Mouse (Mus musculus) kidney, postnatal 25 days (tissue): ENCODE results near the gene Sec22b.

Source experiments
- DNase-seq, 2 experiments: peaks; one replicate each; pipeline ENCODE4 v3.0.0; 2021; ENCODE audit warnings: mixed read lengths in 2 of 2

The Sec22b gene

GRCm38 (mm10) chr3:97911093-97911492 lies 10.1 kb downstream of the Sec22b start:
- DNase-seq, result no peak

- no peak for DNase-seq
These were observed 14.1 kb downstream of the Sec22b start for GRCm38 (mm10) chr3:97915081-97915480.

DNA sequence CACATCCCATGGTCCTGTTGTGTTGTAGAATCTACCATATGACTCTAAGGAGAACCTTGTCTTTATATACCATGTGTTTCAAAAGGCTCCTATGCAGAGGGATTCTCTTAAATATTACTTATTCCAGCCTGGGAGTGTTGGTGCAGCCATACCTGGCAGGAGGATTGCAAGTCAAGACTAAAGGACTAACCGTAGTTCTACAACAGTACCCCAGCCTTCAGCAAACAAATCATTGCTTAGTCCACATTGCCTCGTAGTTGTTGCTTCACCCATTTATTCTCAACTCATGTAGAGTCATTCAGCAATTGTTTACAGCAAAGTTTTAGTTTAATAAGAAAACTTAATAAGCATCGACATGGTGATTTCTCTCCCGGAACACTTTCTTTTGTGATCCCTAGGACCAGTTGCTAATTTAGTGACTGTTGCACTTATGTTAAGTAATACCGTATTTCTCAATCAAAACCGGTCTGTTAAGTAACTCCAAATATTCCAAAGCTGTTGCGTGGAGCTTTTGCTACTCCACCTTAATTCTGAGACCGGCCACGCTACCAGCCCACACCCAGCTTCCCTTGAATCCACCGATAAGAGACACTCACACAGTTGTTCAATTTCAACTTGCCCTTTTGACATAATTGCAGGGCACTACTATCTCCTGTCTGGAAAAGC lies 18.0 kb downstream of the Sec22b start:
- DNase-seq, result no peak

- DNase-seq, result no peak
These were observed 24.3 kb downstream of the Sec22b start for GRCm38 (mm10) chr3:97925246-97925645.

GRCm38 (mm10) chr3:97927322-97927721 lies 26.3 kb downstream of the Sec22b start:
- no peak for DNase-seq

DNA sequence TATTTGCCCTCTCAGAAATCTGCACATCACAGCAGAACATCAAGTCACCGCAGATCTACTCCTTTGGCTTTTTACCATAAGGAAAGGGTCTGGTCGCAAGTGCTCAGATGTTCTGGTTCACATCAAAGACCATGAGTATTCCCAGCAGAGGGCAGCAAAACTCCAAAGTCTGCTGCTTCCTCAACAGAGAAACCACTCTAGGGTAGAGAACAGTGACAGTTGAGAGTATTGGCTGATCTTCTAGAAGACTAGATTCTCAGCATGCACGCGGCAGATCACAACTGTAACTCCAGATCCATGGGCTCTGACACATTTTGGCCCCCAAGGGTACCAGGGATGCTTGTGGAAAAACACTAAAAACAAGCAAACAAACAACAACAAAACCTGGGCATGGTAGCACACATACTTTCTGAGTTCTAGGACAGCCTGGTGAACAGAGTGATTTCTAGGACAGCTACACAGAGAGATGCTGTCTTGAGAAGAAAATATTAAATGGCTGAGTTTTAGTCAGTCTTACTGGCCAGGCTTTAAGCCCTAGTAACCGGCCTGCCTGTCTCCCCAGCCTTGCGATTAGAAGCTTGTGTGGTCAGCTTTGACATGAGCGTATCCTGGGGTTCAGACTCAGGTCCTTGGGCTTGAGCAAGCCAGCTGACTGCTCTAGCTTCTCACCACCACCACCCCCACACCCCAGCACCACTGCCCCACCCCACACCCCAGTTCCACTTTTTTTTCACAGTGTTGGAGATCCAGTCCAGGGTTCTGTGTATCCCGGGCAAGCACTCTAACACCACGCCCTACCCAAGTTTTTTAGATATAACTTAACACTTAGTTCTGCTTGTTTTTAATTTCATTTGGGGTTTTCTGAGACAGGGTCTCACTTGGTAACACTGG lies 28.2 kb downstream of the Sec22b start:
- peak; percentile 75 to 93 for DNase-seq

- DNase-seq, result no peak
These were observed 29.3 kb downstream of the Sec22b start for GRCm38 (mm10) chr3:97930141-97930786.

GRCm38 (mm10) chr3:97930787-97931158 lies 29.8 kb downstream of the Sec22b start:
- DNase-seq, result no peak

- no peak for DNase-seq
These were observed 30.4 kb downstream of the Sec22b start for GRCm38 (mm10) chr3:97931310-97931885.

- no peak for DNase-seq
These were observed 31.1 kb downstream of the Sec22b start for GRCm38 (mm10) chr3:97932131-97932530.

DNA sequence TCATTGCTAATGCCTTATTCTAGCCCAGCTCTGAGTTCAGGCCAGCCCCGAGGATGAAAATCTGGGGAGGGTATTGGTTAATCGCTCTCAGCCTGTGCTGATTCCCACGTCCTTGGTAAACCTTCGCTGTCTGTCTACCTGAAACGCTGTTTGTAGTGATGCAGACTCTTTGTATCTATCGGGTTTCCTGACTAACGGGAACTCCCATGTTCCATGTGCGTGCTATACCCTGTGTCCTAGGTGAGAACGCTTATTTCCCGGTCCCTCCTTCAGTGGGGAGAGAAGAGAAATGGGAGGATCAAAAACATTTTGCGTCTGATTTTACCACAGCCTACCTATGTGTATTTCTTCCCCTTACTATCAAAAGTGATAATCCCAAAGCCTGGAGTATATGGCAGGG lies 31.8 kb downstream of the Sec22b start:
- no peak for DNase-seq

GRCm38 (mm10) chr3:97933251-97933650 lies 32.3 kb downstream of the Sec22b start:
- DNase-seq, result no peak

DNA sequence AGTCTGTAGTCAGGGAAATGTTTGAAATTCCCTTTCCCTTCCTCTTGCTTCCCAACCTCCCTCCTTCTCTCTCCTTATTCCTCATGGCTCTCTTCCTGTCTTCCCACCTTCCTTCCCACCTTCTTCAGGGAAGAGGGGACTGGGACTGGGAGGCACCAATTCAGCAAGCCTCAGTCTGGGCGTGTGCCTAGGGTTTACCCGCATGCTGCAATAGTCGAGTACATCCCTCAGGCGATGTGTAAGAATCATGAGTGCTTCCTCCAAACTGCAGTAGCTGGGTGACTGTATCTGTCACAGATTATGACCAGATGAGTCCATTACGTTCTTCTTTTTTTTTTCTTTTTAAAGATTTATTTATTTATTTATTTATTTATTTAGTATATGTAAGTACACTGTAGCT lies 32.8 kb downstream of the Sec22b start:
- no peak for DNase-seq

DNA sequence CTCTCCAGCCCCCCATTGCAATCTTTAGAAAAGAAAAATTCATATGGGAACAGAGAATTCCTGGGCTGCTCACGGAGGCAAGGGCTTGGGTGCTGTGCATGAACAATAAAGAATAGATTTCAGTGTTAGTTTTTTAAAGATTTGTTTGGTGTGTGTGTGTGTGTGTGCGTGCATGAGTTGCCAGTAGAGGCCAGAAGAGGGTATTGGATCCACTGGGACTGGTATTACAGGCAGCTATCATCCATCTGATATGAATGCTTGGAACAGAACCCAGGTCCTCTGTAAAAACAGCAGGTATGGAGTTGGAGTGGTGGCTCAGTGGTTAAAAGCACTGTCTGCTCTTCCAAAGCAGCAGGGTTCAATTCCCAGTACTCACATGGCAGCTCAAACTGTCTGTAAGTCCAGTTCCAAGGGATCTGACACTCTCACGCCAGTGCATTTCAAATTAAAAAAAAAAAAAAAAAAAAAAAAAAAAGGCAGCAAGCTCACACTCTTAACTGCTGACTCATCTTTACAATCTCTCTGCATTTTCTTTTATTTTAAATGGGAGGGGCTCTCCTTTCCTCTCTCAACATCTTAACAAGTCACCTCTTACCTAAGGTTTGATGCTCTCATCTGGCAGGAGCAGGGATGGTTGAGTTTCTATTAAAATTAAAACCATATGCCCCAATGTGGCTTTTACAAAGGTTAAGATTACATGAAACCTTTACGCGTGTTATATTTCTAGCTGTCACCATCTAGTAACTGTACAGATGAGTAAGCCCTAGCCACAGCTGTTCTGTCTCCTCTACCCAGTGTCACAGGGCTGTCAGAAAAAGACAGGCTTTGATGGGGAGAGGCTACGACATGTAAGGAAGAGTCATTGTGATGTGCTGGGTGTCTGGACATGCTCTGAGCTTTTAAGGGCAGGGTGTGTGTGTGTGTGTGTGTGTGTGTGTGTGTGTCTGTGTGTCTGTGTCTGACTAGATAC lies 33.6 kb downstream of the Sec22b start:
- DNase-seq, result no peak

DNA sequence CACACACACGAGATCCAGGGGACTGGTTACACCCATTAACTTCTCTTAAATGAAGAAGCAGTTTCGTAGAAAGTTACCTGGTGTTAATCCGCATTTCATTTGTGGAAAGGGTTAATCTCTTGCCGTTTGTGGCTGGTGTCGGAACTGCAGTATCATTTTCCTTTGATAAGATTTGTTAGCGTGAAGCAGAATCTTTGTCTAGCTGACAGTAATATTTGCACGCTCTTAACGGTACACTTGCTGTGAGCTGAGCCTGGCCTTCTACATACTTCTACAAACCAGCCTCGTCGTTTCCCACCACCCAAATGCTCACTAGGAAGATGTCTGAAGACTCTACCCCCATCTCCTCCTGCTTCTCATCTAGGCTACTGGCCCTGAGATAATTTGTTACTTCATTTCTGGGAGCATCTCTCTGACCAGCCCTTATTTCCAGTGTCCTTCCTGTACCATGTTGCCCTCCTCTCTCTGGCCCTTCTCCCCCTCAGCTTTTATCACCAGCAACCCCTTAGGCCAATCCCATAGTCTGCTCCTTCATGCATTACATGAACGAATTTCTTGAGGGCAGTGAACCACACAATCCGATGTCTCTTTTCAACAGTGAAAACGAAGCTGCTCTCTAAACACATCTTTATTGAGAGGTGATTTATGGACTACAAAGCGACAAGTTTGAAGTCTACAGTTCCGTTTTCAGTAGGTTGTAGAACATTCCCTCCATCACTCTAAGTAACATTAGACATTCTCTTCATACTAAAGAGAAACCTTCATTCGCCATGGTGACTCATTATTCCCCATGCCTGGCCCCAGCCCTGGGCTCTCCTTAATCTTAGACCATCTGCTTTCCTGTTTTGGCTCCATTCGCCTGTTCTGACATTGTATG lies 36.3 kb downstream of the Sec22b start:
- DNase-seq, result no peak

- DNase-seq, result no peak
These were observed 36.9 kb downstream of the Sec22b start for GRCm38 (mm10) chr3:97937945-97938266.

DNA sequence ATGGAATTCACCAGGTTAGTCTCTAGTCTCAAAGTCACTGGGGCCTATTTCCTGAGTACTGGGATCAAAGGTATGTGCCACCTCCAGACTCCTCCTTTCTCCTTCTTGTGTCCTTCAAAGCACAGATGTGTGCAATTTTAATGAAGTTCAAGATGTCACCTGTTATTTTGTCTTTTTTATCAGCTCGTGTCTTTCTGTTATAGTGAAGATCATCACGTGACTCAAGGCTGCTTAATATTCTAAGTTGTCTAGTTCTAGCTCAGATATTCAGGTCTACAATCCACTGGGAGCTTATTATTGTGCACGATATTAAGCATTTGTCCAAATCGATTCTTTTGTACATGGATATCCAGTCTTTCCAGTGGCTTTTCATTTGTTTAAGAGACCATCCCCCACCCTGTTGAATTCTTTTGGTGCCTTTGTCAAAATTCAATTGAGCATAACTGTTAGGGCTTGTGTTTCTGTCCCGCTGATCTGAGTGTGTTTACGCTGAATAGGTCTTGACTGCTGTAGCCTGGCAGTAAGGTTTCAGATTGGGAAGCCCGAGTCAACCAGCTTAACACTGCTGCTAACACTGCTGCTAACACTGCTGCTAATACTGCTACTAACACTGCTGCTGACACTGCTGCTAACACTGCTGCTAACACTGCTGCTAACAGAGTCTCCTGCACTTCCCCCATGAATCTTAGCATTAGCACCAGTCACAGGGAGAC lies 38.0 kb downstream of the Sec22b start:
- DNase-seq, result no peak

DNA sequence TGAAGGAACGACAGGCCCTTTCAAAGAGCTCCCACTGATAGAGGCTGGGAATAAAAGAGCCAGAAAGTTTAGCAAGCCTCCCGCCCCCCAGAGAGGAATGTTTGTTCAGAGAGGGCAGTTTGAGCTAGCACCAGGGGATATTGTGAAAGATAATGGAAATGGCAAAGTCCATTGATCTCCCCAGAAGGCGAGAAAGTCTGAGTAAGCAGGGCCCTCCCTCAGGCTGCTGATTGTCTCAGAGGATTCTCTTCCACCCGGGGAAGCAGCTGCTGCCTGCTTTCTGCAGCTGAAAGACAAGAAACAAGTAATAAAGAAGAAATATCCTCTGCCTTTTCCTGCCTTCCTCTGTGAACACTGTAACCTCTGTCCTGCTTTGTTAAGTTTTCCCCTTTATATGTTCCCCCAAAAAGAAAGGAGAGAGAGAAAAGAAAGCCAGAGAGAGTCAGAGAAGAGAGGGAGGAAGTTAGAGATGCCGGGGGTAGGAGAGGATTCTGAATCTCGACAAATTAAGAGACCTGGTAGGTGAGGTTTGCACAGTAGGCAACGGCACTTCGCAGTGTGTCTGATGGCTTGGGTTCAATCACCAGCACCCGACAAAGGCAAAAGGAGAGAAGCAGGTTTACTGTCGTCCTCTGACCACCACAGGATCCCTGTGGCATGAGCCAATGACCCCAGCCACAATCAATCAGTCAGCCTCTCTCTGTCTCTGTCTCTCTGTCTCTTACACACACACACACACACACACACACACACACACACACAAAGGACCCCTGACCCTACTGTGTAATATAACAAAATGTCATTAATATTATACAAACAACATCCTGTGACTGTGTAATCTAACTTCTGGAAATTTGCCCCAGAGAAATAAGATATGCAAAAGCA lies 38.9 kb downstream of the Sec22b start:
- DNase-seq, result peak in 1 of 2 experiments; percentile 7

GRCm38 (mm10) chr3:97940511-97941204 lies 39.7 kb downstream of the Sec22b start:
- no peak for DNase-seq
